Mouse (Mus musculus): ENCODE results near the gene Runx1. TPM values are rescaled to one million over a fixed set of nuclear protein-coding genes. Genes with fewer than 3 reads are reported as not detected.

Runx1 gene
- polyA plus RNA-seq, 1 experiment from 2014 or later = 4.1 TPM

DNA sequence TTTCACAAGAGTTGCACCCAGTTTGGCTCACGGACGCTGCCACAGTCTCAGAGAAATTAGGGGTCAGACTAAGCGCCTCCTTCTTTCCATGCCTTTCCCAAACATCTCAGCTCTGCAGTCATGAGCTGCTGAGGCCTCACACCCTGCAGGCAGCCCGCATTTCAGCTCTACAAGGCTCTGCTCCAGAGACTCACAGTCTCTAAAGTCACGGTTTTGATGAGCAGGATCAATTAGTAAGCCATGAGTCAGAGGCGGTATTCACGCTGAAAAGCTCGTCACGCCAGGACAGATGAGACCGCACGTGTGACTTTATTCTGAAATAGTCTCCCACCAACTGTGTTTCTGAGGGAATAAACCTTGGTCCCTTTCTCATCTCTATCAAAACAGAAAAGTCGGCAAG lies 86.0 kb downstream of the Runx1 start:
- Histone ChIP-seq H3K9ac (ENCODE audit: low read depth, low read length) (no peak overlapping the region), H3K4me1 (ENCODE audit: control insufficient read depth, low read depth, low read length) (peaks cover 3% of the 10 kb centered on the region; the same call in 1 of the 2 replicates), H3K9me3 (replicated peaks; ENCODE audit: control insufficient read depth, low read length) (no peaks in the 10 kb centered on the region), H3K27me3 (ENCODE audit: control insufficient read depth, insufficient read depth, low read depth, low read length) (no peaks in the 10 kb centered on the region), H3K36me3 (ENCODE audit: control insufficient read depth, insufficient read depth) (no peaks in the 10 kb centered on the region), H3K27ac (ENCODE audit: low read length) (no peak overlapping the region), H3K4me2 (ENCODE audit: low read depth, low read length) (no peak overlapping the region), H3K4me3 (ENCODE audit: low read depth, low read length) (no peak overlapping the region)
- no peak for ATAC-seq (ENCODE audit: low read depth)
- WGBS (ENCODE audit: insufficient replicate concordance) = 79% methylated on average over 12 of the region's 12 CpGs

DNA sequence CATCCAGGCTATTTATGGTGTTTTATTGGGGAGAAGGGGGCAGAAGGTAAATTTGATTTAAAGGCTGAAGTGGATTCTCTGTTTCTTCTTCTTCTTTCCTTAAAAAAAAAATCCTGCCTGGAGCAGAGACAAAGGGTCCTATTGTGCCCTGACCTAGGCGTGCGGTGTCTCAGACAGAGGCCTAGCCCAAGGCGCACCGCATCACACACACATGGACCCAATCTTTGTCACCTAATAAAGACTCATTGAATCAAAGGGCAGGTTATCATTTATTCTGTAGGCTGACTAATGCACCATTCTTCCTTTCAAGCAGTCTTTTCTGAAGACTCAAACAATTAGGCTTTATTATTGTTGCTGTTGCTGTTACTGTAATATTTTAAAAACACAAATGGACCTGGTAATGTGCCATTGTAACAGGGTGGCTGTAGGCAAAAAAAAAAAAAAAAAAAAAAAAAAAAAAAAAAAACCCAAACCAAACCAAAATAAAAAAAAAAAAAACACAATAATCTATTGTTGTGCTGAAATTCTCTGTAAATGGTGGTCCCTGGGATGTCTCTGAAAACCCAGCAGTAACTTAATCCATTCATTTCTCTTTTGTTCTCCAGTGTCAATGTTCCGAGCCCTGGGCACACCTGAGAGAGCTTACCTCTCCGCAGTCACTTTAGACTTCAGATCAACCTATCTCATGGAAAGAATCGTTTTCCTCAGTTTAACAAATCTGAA lies 86.7 kb downstream of the Runx1 start:
- Histone ChIP-seq H3K36me3 (ENCODE audit: control insufficient read depth, insufficient read depth) (no peaks in the 10 kb centered on the region), H3K4me2 (ENCODE audit: low read depth, low read length) (no peak overlapping the region), H3K27me3 (ENCODE audit: control insufficient read depth, insufficient read depth, low read depth, low read length) (no peaks in the 10 kb centered on the region), H3K4me1 (ENCODE audit: control insufficient read depth, low read depth, low read length) (no peaks in the 10 kb centered on the region), H3K4me3 (ENCODE audit: low read depth, low read length) (no peak overlapping the region), H3K27ac (ENCODE audit: low read length) (no peak overlapping the region), H3K9me3 (replicated peaks; ENCODE audit: control insufficient read depth, low read length) (no peaks in the 10 kb centered on the region), H3K9ac (ENCODE audit: low read depth, low read length) (no peak overlapping the region)
- WGBS (ENCODE audit: insufficient replicate concordance) = 86% methylated on average over 7 of the region's 7 CpGs
- ATAC-seq (ENCODE audit: low read depth) = no peak

DNA sequence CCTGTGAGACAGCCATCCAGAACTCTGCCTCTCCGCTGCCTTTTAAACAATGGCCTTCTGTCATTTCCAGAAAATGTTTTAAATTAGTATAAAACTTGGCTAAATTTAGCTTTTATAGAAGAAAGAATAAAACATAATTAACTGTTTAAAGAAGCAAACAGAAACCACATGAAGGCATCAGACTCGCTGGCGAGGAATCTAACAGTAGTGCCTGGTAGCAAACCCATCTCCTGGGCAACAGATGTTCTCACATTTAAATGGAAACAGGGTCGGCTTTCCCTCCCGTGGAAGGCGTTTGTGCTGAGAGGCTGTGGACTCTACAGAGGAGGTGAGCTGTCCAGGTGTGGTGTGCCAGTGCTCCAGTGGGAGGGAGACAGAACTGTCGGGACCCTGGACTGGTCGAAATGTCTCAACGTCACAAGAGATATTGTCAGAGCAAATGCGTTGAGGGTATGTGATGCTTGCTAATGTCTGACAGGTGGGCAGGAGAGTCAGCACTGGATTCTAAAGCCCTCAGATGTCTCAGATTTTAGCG lies 87.4 kb downstream of the Runx1 start:
- 82% methylated on average over 11 of the region's 11 CpGs for WGBS (ENCODE audit: insufficient replicate concordance)

DNA sequence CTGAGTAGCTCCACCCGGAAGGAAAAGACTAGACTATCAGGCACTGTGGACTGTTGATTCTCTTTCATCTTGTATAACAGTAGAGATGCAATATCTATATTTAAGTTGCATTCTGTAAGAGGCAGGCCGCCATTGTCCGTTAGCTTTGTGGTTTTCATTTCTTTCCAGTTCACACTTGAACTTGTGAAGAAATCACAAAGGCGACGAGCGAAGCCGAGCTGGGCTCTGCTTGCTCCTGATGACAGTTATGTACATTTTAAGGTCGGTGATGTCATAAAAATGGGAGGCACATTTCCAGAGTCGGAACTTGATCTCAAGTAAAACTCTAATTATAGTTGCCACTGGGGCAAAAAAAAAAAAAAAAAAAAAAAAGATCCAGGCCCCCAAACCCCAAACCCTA lies 99.1 kb downstream of the Runx1 start:
- ATAC-seq (ENCODE audit: low read depth) = no peak
- 44% methylated on average over 9 of the region's 9 CpGs for WGBS (ENCODE audit: insufficient replicate concordance)
- Histone ChIP-seq H3K4me2 (ENCODE audit: low read depth, low read length) (no peak overlapping the region), H3K9ac (ENCODE audit: low read depth, low read length) (no peak overlapping the region), H3K27me3 (ENCODE audit: control insufficient read depth, insufficient read depth, low read depth, low read length) (no peaks in the 10 kb centered on the region), H3K9me3 (replicated peaks; ENCODE audit: control insufficient read depth, low read length) (no peaks in the 10 kb centered on the region), H3K27ac (ENCODE audit: low read length) (no peak overlapping the region), H3K36me3 (ENCODE audit: control insufficient read depth, insufficient read depth) (no peaks in the 10 kb centered on the region), H3K4me3 (ENCODE audit: low read depth, low read length) (no peak overlapping the region), H3K4me1 (ENCODE audit: control insufficient read depth, low read depth, low read length) (no peaks in the 10 kb centered on the region)

More for the DNA sequence above, 87.4 kb downstream of the Runx1 start:
- ATAC-seq (ENCODE audit: low read depth) = no peak
- no peaks in the 10 kb centered on the region for H3K9me3 ChIP-seq (replicated peaks; ENCODE audit: control insufficient read depth, low read length)
- no peak overlapping the region for H3K4me2 ChIP-seq (ENCODE audit: low read depth, low read length)
- H3K4me3 ChIP-seq (ENCODE audit: low read depth, low read length) = no peak overlapping the region
- H3K27ac ChIP-seq (ENCODE audit: low read length) = no peak overlapping the region
- no peaks in the 10 kb centered on the region for H3K36me3 ChIP-seq (ENCODE audit: control insufficient read depth, insufficient read depth)
- H3K4me1 ChIP-seq (ENCODE audit: control insufficient read depth, low read depth, low read length) = no peaks in the 10 kb centered on the region
- no peaks in the 10 kb centered on the region for H3K27me3 ChIP-seq (ENCODE audit: control insufficient read depth, insufficient read depth, low read depth, low read length)
- no peak overlapping the region for H3K9ac ChIP-seq (ENCODE audit: low read depth, low read length)

DNA sequence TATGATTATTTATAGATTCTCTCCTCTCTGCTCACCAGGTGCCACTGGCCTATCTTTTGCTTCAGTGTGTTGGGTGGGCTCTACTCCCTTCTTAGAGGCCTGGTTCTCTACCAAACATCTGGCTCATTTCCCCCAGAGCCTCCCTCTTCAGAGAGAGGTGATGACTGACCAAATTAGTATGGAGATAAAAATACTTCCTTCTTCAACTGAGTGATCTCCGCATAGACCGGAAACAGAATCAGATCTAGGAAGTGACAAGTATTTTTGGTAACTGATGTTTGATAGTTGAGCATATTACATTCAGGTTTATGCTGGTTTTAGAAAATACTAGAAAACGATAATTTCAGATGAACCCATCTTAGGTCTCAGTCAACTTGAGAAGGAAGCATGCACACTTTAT lies 101.4 kb downstream of the Runx1 start:
- no peaks in the 10 kb centered on the region for H3K27me3 ChIP-seq (ENCODE audit: control insufficient read depth, insufficient read depth, low read depth, low read length)
- ATAC-seq (ENCODE audit: low read depth) = no peak
- 19% methylated on average over 3 of the region's 3 CpGs for WGBS (ENCODE audit: insufficient replicate concordance)
- no peak overlapping the region for H3K4me2 ChIP-seq (ENCODE audit: low read depth, low read length)
- no peaks in the 10 kb centered on the region for H3K4me1 ChIP-seq (ENCODE audit: control insufficient read depth, low read depth, low read length)
- no peaks in the 10 kb centered on the region for H3K36me3 ChIP-seq (ENCODE audit: control insufficient read depth, insufficient read depth)
- H3K9me3 ChIP-seq (replicated peaks; ENCODE audit: control insufficient read depth, low read length) = no peaks in the 10 kb centered on the region
- H3K27ac ChIP-seq (ENCODE audit: low read length) = no peak overlapping the region
- no peak overlapping the region for H3K9ac ChIP-seq (ENCODE audit: low read depth, low read length)
- no peak overlapping the region for H3K4me3 ChIP-seq (ENCODE audit: low read depth, low read length)

DNA sequence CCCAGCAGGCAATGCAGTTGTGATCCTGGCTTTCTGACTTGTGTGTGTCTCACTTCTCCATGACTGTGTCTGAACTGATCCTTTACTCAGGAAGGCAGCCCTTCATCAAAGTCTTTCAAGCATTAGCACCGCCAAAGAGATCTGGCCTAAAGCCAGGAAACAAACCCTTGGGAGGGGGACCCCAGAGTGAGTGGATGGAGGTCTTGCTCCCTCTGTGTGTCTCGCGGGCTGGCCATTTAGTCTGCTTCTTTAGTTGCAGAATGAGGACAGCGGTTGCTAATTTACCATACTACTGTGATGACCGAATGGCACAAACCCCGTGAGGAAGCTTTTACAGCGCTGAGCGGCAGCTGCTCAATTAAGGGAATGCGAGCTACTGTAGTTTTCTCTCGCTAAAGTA lies 105.3 kb downstream of the Runx1 start:
- H3K4me3 ChIP-seq (ENCODE audit: low read depth, low read length) = no peak overlapping the region
- no peak overlapping the region for H3K4me2 ChIP-seq (ENCODE audit: low read depth, low read length)
- no peak overlapping the region for H3K9ac ChIP-seq (ENCODE audit: low read depth, low read length)
- H3K27ac ChIP-seq (ENCODE audit: low read length) = no peak overlapping the region
- H3K4me1 ChIP-seq (ENCODE audit: control insufficient read depth, low read depth, low read length) = peaks cover 23% of the 10 kb centered on the region
- ATAC-seq (ENCODE audit: low read depth) = no peak
- H3K9me3 ChIP-seq (replicated peaks; ENCODE audit: control insufficient read depth, low read length) = no peaks in the 10 kb centered on the region
- H3K27me3 ChIP-seq (ENCODE audit: control insufficient read depth, insufficient read depth, low read depth, low read length) = no peaks in the 10 kb centered on the region
- WGBS (ENCODE audit: insufficient replicate concordance) = 77% methylated on average over 10 of the region's 10 CpGs
- H3K36me3 ChIP-seq (ENCODE audit: control insufficient read depth, insufficient read depth) = no peaks in the 10 kb centered on the region

DNA sequence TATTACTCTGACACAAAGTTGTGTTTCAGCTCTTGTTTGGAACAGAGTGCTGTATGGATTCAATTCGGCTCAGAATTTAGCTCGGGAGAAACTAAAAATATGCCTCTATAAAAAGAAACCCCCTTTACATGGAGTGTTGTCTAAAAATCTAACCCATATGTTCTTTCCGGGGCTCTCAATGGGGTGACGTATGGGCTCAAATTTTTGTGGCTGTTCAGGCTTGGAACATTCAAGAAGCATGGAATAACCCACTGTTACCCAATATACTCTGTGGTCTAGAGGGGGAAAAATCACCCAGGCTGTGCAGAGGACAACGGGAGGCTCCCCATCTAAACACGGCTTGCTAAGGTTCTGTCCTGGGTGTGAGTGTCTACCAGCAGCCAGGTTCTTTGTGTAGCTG lies 106.2 kb downstream of the Runx1 start:
- no peak overlapping the region for H3K9ac ChIP-seq (ENCODE audit: low read depth, low read length)
- no peaks in the 10 kb centered on the region for H3K27me3 ChIP-seq (ENCODE audit: control insufficient read depth, insufficient read depth, low read depth, low read length)
- H3K27ac ChIP-seq (ENCODE audit: low read length) = no peak overlapping the region
- ATAC-seq (ENCODE audit: low read depth) = no peak
- no peaks in the 10 kb centered on the region for H3K9me3 ChIP-seq (replicated peaks; ENCODE audit: control insufficient read depth, low read length)
- no peaks in the 10 kb centered on the region for H3K36me3 ChIP-seq (ENCODE audit: control insufficient read depth, insufficient read depth)
- peaks cover 33% of the 10 kb centered on the region for H3K4me1 ChIP-seq (ENCODE audit: control insufficient read depth, low read depth, low read length)
- no peak overlapping the region for H3K4me3 ChIP-seq (ENCODE audit: low read depth, low read length)
- H3K4me2 ChIP-seq (ENCODE audit: low read depth, low read length) = no peak overlapping the region
- WGBS (ENCODE audit: insufficient replicate concordance) = 81% methylated on average over 6 of the region's 6 CpGs

DNA sequence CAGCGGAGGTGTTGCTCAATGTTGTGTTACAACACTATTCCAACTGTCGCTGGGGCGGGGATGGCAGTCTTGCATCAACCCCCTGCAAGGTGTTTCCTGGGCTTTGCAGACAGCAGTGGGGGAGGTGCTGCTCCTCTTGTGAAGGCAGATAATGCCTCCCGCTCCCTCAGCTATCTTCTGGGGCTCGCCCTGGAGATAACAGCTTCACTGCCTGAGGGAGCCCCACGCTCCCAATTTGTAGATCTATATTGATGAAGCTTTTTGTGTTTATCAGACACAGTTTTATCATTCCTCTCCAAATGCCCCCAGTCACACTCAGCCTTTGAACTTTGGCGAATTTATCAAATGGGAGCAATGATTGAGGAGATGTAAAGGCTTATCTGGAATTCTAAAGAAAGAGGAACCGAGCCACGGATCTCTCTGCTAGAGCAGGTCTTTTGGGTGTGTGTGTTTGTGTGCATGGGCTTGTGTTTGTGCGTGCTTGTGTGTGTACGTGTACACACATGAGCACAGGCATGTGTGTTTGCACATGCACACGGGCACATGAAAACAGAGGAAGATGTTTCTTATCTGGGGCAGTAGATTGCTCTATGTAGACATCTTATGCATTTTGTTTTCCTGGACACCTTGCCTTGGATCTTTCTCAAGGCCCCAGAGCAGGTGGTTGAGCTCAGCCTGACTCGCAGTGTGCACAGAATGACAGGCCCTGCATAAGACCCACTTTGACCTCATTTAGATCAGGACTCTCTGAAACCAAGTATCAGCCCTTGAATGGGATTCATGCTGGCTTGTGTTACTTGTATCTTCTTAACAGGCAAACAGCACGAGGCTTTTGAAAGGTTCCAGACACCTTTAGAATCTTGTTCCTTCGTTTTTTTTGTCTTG lies 110.1 kb downstream of the Runx1 start:
- peak overlapping the region; percentile 68 for H3K27ac ChIP-seq (ENCODE audit: low read length)
- 4% methylated on average over 15 of the region's 15 CpGs for WGBS (ENCODE audit: insufficient replicate concordance)
- H3K9me3 ChIP-seq (replicated peaks; ENCODE audit: control insufficient read depth, low read length) = no peaks in the 10 kb centered on the region
- H3K4me2 ChIP-seq (ENCODE audit: low read depth, low read length) = peak overlapping the region; percentile 64
- H3K27me3 ChIP-seq (ENCODE audit: control insufficient read depth, insufficient read depth, low read depth, low read length) = no peaks in the 10 kb centered on the region
- H3K4me3 ChIP-seq (ENCODE audit: low read depth, low read length) = peak overlapping the region; percentile 13
- H3K9ac ChIP-seq (ENCODE audit: low read depth, low read length) = no peak overlapping the region; the same call in 1 of the 2 replicates
- peaks cover 62% of the 10 kb centered on the region for H3K4me1 ChIP-seq (ENCODE audit: control insufficient read depth, low read depth, low read length)
- peak; percentile 95 for ATAC-seq (ENCODE audit: low read depth)
- H3K36me3 ChIP-seq (ENCODE audit: control insufficient read depth, insufficient read depth) = no peaks in the 10 kb centered on the region

DNA sequence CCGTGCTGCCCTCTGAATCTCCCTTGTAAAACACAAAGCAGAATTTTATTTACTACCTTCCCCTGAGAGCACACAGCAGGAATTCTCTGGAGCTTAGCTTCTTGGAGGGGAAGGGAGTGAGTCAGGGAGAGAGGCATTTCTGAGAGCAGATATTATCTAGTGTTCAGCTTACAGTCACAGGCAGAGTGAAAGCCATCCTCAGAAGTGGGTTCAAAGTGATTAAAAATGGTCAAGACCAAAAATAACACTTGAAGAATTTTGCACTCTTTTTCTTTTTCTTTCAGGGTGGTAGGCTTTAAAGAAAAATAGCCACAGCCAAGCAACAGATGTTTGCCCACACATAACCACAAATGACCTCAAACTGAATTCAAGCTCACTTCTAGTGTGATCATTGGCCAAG lies 115.8 kb downstream of the Runx1 start:
- peaks cover 49% of the 10 kb centered on the region for H3K4me1 ChIP-seq (ENCODE audit: control insufficient read depth, low read depth, low read length)
- H3K4me2 ChIP-seq (ENCODE audit: low read depth, low read length) = no peak overlapping the region
- 40% methylated on average over 1 of the region's 1 CpGs for WGBS (ENCODE audit: insufficient replicate concordance)
- H3K27ac ChIP-seq (ENCODE audit: low read length) = no peak overlapping the region
- H3K9ac ChIP-seq (ENCODE audit: low read depth, low read length) = no peak overlapping the region
- no peak for ATAC-seq (ENCODE audit: low read depth)
- no peaks in the 10 kb centered on the region for H3K36me3 ChIP-seq (ENCODE audit: control insufficient read depth, insufficient read depth)
- no peak overlapping the region for H3K4me3 ChIP-seq (ENCODE audit: low read depth, low read length)
- no peaks in the 10 kb centered on the region for H3K27me3 ChIP-seq (ENCODE audit: control insufficient read depth, insufficient read depth, low read depth, low read length)
- H3K9me3 ChIP-seq (replicated peaks; ENCODE audit: control insufficient read depth, low read length) = no peaks in the 10 kb centered on the region

All from liver, embryonic 16.5 days (tissue).